Mouse (Mus musculus): ENCODE data around the gene Mrpl45. TPM values are rescaled to one million over a fixed set of nuclear protein-coding genes. Genes with fewer than 3 reads are reported as not detected.

Mrpl45 gene
- total RNA-seq, 2 experiments from 2014 or later, result 33.7 to 39.6 TPM

DNA sequence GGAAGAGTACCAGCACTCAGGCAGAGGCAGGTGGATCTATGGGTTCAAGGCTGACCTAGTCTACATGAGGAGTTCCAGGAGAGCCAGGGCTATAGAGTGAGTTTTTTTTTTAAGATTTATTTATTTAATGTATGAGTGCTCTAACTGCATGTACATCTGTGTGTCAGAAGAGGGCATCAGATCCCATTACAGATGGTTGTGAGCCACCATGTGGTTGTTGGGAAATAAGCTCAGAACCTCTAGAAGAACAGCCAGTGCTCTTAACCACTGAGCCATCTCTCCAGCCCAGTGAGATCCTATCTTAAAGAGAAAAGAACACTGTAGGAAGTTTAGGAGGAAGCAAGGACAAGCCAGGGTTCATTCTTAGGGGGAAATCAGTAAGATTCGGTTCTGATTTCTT lies 14.8 kb downstream of the Mrpl45 start:
- no peak for DNase-seq (ENCODE audit: low spot score in 2 of 2)

DNA sequence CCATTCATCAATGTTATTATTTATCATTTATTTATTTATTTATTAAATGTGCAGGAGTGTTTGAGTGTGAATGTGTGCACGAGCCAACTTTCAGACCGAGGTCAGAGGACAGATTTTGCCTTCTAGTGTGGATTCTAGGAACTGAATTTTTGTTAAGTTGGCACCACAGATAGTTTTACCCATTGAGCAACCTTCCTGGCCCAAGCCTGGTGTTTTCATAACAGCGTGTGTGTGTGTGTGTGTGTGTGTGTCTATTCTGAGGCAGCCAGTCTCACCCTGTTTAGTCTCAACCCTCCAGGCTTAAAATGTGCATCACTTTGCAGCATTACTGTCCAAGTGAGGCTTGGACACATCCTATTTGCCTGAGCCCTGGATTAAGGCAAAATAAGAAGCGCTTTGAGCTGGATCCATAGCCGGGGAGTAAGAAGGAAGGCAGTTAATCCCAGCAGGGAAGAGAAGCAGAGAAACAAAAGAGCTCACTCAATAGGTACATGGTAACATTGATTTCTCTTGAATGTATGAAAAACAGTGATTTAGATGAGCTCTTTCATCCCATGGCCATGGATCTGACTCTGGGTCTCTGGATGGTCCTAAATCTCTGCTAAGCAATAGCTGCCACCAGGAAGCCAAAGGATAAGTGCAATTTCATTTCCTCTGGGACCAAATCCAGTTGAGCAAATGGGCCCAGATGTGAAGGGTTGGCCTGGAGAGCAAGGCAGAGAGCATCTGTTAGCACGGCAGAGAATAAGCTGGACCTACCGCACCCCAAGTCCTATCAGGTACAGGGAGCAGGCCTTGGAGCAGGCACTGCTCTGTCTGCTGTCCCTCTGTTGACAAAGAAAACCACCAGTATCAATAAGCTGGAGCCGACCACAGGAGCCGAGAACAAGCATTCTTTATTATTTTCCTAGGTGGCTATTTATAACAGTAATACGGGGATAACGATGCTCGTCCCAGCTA lies 16.0 kb downstream of the Mrpl45 start:
- DNase-seq (ENCODE audit: low spot score in 2 of 2), result no peak

- DNase-seq (ENCODE audit: low spot score in 2 of 2), result no peak
Observed at GRCm38 (mm10) chr11:97333044-97333443, 17.5 kb downstream of the Mrpl45 start.

DNA sequence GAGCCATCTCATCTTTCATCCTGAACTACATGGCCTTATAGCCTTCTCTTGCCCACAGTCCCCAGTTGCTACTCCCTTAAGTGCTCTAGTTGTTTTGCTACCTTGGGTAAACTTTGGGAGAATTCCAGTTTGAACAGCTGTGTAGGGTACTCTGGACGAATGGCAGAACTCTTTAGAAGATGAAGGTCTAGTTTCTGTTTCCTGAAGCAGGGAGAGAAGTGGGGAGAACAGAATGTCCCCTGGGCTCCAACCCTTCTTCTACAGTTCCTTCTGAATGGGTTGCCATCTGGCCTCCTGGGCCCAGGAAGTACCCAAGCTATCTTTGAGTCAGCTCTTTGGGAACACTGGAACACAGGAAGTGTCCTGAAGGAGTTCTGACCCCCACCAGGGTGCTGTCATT lies 18.4 kb downstream of the Mrpl45 start:
- no peak for DNase-seq (ENCODE audit: low spot score in 2 of 2)

GRCm38 (mm10) chr11:97334400-97334799 lies 18.9 kb downstream of the Mrpl45 start:
- no peak for DNase-seq (ENCODE audit: low spot score in 2 of 2)

DNA sequence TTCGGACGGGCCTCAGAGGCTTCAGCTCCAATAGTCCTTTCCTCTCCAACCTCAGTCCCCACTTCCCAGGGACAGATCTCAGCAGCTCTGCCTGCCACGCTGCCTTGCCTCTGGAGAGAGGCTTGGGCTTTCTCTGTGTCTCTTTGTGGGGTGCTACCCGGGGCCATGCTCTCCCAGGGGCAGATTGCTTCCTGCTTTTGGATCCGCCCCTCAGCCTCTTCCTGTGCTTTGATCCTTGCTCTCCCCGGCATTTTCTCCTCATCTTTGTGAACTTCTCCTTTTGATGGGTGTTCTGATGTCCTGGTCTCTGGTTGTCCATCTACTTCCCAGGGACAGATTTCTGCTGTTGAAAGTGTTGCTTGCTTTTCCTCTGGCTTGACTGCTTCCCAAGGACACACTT lies 20.7 kb downstream of the Mrpl45 start:
- no peak for DNase-seq (ENCODE audit: low spot score in 2 of 2)

GRCm38 (mm10) chr11:97336751-97337345 lies 21.3 kb downstream of the Mrpl45 start:
- no peak for DNase-seq (ENCODE audit: low spot score in 2 of 2)

DNA sequence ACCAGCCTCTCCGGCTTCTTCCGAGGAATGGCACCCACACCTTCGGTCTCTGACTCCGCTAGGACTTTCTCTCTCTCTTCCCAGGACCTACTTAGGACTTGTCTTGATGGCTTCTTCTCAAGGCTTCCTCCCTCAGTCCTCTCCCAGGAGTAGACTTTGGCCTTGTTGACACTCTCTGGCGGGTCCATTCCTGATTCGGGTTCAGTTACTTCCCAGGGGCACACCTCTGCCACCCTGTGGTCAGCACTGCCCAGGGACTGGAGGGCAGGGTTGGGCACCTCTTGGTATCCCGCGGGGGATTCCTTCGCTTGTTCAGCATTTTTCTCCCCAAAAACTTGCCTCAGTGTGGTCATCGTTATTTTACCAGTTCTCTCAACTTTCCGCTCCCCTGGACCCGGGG lies 21.8 kb downstream of the Mrpl45 start:
- no peak for DNase-seq (ENCODE audit: low spot score in 2 of 2)

GRCm38 (mm10) chr11:97338302-97338976 lies 22.9 kb downstream of the Mrpl45 start:
- DNase-seq (ENCODE audit: low spot score in 2 of 2), result no peak

DNA sequence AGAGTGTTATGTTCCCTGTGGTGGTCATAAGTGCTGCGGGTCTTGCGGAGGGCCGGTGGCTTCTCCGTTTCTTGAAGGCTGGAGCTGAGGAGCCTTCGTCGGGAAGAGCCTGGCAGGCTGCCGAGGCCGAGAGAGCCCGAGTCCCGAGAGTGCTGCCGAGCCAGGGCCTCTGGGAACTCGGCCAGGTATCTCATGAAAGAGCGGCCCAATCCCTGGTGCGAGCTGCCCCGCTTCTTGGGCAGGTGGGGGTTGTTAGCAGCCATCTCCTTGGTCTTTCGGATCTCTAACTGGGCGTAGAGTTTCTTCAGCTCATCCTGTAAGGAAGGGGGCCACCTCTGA lies 23.4 kb downstream of the Mrpl45 start:
- DNase-seq (ENCODE audit: low spot score in 2 of 2), result peak in 1 of 2 experiments; percentile 35

- DNase-seq (ENCODE audit: low spot score in 2 of 2), result no peak
Observed at GRCm38 (mm10) chr11:97343175-97343574, 27.7 kb downstream of the Mrpl45 start.

GRCm38 (mm10) chr11:97343619-97344018 lies 28.1 kb downstream of the Mrpl45 start:
- DNase-seq (ENCODE audit: low spot score in 2 of 2), result no peak

- no peak for DNase-seq (ENCODE audit: low spot score in 2 of 2)
Observed at GRCm38 (mm10) chr11:97345446-97345845, 29.9 kb downstream of the Mrpl45 start.

GRCm38 (mm10) chr11:97346383-97346782 lies 30.9 kb downstream of the Mrpl45 start:
- DNase-seq (ENCODE audit: low spot score in 2 of 2), result no peak

DNA sequence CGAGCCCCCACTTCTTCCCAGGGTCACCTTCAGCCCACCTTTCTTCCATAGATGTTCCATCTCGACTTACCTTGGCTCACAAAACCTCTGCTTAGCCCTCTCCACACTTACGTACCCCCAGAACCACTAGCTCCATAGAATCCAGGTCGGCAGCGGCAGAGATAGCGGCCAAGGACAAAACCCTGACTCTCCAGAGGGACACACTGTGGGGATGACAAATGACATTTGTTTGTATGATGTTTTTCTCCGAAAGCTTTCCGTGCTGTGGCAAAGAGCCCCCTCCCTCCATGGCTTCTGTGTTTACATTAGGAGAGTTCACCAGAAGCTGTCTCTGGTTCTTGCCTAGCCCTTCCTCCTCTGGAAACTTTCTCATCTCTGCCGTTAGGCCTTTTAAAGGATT lies 31.8 kb downstream of the Mrpl45 start:
- DNase-seq (ENCODE audit: low spot score in 2 of 2), result no peak

DNA sequence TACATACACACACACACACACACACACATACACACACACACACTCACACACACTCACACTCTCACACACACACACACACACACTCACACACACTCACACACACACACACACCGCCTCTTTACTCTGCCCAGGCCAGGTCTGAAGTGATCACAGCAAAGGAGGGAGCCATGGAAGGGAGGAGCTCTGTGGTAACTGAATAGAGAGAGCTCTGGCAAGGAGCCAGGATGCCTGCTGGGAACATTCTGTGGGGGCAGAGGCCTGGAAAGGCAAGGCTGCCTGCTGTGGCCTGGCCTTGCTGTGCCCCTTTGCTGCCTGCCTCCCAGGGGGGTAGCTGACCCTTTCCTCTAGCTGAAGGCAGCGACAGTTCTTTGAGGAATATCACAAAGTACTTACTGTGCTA lies 34.5 kb downstream of the Mrpl45 start:
- DNase-seq (ENCODE audit: low spot score in 2 of 2), result peak; percentile 33 to 65

- DNase-seq (ENCODE audit: low spot score in 2 of 2), result no peak
Observed at GRCm38 (mm10) chr11:97352027-97352684, 36.6 kb downstream of the Mrpl45 start, which contains the start of gene Gpr179. TSS of gene Gpr179 (minus strand) at chr11:97352077.

DNA sequence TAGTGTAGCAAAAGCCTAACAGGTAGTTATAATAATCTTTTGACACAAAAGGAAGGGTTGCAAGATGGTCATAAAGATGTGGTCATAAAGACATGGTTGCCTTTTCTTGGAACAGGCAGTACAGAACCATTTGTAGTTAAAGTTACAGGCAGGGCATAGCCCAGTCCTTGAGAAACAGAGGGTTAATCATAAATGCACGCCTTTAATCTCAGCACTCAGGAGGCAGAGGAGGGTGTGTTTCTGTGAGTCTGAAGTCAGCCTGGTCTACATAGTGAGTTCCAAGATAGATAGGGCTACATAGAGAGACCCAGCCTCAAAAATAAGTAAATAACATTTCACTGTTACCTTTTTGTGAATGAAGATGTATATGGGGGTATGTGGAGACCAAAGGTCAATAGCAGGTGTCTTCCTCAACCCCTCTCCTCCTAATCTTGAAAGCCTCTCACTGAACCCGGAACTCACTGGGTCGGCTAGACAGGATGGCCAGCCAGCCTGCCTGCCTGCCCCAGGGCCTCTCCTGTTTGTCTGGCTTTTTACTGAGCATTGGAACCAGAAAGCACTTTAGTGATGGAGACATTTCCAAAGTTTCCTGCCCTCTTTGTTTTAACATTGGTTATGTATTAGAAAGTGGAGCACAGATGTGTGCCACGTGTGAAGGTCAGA lies 37.5 kb downstream of the Mrpl45 start:
- DNase-seq (ENCODE audit: low spot score in 2 of 2), result no peak

DNA sequence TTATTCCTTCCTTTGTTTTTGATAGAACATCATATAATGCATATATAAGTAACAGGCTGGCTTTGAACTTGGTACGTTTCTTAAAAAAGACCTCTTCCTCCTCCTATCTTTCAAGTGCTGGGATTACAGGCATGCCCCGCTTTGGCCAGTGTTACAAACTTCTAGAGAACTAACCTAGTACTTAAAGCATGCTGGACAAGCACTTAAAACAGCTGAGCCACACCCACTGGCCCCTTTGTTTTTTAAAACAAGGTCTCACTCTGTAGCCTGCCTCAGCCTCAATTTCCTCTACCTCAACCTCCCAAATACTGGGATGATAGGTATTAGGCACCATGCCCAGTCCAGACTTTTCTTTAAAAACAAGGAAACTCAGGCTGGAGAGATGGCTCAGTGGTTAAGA lies 39.1 kb downstream of the Mrpl45 start:
- no peak for DNase-seq (ENCODE audit: low spot score in 2 of 2)

DNA sequence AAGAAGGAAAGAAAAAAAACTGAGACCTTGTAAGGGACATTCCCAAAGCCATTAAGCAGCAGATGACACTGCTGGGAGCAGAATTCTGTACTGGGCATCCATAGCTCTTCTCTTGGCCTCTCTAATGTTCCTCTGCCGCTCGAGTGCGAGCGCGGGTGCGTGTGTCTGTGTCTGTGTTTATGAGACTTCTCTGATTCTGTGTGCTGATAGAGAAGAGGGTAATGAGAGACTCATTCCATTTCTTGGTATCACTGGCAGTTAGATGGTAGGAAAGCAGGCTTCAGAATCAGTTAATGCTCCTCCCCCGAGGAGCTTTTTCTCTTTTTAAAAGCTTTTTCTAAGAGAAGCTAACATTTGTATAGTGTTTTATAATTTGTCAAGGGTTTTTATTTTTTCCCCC lies 39.7 kb downstream of the Mrpl45 start:
- no peak for DNase-seq (ENCODE audit: low spot score in 2 of 2)

DNA sequence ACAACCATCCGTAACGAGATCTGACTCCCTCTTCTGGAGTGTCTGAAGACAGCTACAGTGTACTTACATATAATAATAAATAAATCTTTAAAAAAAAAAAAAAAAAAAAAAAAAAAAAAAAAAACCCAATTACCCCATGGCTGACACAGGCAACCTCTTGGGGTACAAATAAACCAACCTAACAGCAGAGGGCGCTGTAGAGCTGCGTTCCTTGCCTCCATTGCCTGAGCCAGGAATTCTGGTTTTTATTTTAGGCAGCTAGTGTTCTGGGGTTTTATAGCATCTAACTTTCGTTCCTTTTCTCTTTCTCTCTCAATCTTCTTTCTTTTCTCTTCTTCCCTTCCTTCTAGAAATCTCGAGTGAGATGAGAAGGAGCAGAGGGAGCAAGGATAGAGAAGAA lies 42.1 kb downstream of the Mrpl45 start:
- DNase-seq (ENCODE audit: low spot score in 2 of 2), result peak in 1 of 2 experiments; percentile 48
